Mouse (Mus musculus) G1E (cell line): ENCODE results near the gene Pitpna.

Experiments used
- CTCF ChIP-seq: IDR thresholded peaks from 2 replicates; pipeline ENCODE4 v1.5.1; 2012; ENCODE audit warnings: low read depth, low read length, inconsistent platforms, mixed read lengths
- GATA2 ChIP-seq: IDR thresholded peaks from 2 replicates; pipeline ENCODE4 v1.6.1; 2012; ENCODE audit warnings: low read depth, low read length, inconsistent platforms, borderline replicate concordance
- TAL1 ChIP-seq: conservative IDR thresholded peaks from 2 replicates; pipeline ENCODE4 v1.6.1; 2012; ENCODE audit warnings: low read depth, low read length, inconsistent platforms, mixed read lengths

DNA sequence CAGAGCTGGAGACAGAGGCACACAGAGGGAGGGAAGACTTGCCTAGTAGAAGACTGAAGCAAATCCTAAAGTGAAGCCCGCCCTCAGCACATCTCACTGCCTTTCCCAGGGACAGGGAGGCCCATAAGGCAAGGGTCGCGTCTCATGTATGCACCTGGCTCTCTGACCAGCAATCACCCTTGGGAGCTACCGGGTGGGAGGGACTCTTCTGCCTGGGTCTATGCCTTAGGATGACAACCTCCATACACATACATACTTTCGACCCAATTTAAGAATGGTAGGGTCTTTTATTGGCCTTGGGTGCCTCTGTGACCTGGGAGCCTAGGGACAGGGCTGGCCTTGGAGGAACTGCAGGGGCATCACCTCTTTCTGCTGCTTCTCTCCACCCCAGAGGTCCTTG is 85.5 kb downstream of the Pitpna start:
- no peak for TF ChIP-seq GATA2
- TF ChIP-seq CTCF, result no peak
- no peak for TF ChIP-seq TAL1
